Mouse (Mus musculus) spleen, adult 2 months (tissue): Measurements from ENCODE around the gene Hivep3.

Experiments
- CTCF ChIP-seq: fragments of 200-500 bp; IDR thresholded peaks from 2 replicates; pipeline ENCODE4 v1.5.1; 2011; ENCODE audit warnings: mild to moderate bottlenecking, inconsistent platforms; ENCODE audit not compliant: insufficient read depth, insufficient read length, insufficient replicate concordance; ENCODE audit errors: extremely low read depth
- POLR2A ChIP-seq: fragments of 200-500 bp; IDR thresholded peaks from 2 replicates; pipeline ENCODE4 v1.6.1; 2011; ENCODE audit warnings: low read depth, low read length, inconsistent platforms

- no peak for TF ChIP-seq POLR2A
- no peak for TF ChIP-seq CTCF
Observed at GRCm38 (mm10) chr4:120186441-120186840, 452.9 kb downstream of the Hivep3 start.
